Mouse (Mus musculus) hindbrain, embryonic 16.5 days (tissue): Measurements from ENCODE around the gene Padi4. TPM values are rescaled to one million over a fixed set of nuclear protein-coding genes. Genes with fewer than 3 reads are reported as not detected.
A peak's percentile ranks its signal among the peaks of the same experiment; 100 is the strongest.

ENCODE experiments used
- ATAC-seq: fragments of 200-750 bp; cut with Nextera tagmentation; 2 replicates; pipeline ENCODE4 v1.8.0; 2017; ENCODE audit warnings: moderate TSS enrichment, moderate library complexity
- H3K27ac ChIP-seq: fragments of 300-500 bp; sonication (generic); 2 replicates; pipeline ENCODE4 v1.5.1; 2014; ENCODE audit warnings: low read depth, mild to moderate bottlenecking, control low read depth, low read length, moderate library complexity
- H3K27me3 ChIP-seq: fragments of 300-500 bp; sonication (generic); replicated peaks from 2 replicates; pipeline ENCODE4 v1.6.1; 2014; ENCODE audit warnings: low read length; ENCODE audit not compliant: control insufficient read depth, insufficient read depth
- H3K36me3 ChIP-seq: fragments of 300-500 bp; sonication (generic); 2 replicates; pipeline ENCODE4 v1.6.1; 2014; ENCODE audit warnings: mild to moderate bottlenecking, low read length, moderate library complexity, mixed read lengths; ENCODE audit not compliant: control insufficient read depth, insufficient read depth
- H3K4me1 ChIP-seq: fragments of 300-500 bp; sonication (generic); 2 replicates; pipeline ENCODE4 v1.6.1; 2014; ENCODE audit warnings: low read depth, low read length; ENCODE audit not compliant: control insufficient read depth, insufficient read depth
- H3K4me2 ChIP-seq: fragments of 300-500 bp; sonication (generic); 2 replicates; pipeline ENCODE4 v1.6.1; 2014; ENCODE audit warnings: mild to moderate bottlenecking, low read length, control low read depth, moderate library complexity
- H3K4me3 ChIP-seq: fragments of 300-500 bp; sonication (generic); 2 replicates; pipeline ENCODE4 v1.5.1; 2014; ENCODE audit warnings: mild to moderate bottlenecking, low read length, control low read depth, moderate library complexity
- H3K9ac ChIP-seq: fragments of 300-500 bp; sonication (generic); 2 replicates; pipeline ENCODE4 v1.6.1; 2014; ENCODE audit warnings: low read depth, mild to moderate bottlenecking, control low read depth, low read length, moderate library complexity
- H3K9me3 ChIP-seq: fragments of 300-500 bp; sonication (generic); 2 replicates; pipeline ENCODE4 v1.6.1; 2014; ENCODE audit warnings: mild to moderate bottlenecking, low read length, moderate library complexity; ENCODE audit not compliant: control insufficient read depth
- WGBS: fragments of 180-500 bp; shearing (Covaris S2); extraction: QIAGEN DNeasy Blood & Tissue Kit; methylation state at CpG from one replicate; pipeline ENCODE4 v1.1.7; 2014; 5-methylcytosine and 5-hydroxymethylcytosine counted together
- polyA plus RNA-seq: library from polyadenylated mRNA; unstranded; fragments of >200 nt; fragmentation: Nextera tagmentation; extraction: Ambion mirVana; gene quantifications from 2 replicates; pipeline ENCODE4 v1.2.1, GENCODE M21; 2015

The Padi4 gene
- polyA plus RNA-seq, 1 experiment from 2014 or later = 0.14 TPM

DNA sequence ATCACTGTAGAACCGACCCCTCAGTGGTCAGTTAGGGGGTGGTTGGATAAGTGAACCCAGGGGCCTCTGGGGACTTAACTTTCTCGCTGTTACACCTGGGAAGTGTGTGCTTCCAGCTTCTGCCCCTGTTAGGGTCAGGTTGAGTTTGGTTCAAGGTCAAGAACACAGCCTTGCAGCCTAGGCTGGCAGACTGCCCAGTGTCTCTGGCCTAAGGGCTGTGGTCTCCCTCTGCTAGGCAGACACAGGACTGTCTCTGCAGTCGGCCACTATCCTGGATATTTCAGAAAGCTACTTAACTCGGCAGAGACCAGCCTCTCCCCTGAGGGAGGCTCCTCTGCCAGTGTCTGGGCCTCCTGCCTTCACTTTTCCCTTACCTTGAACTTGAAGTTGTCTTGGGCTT is 69.9 kb downstream of the Padi4 start:
- Histone ChIP-seq H3K27ac (no peak overlapping the region; the same call in 1 of the 2 replicates), H3K9me3 (no peaks in the 10 kb centered on the region), H3K4me3 (peak overlapping the region; percentile 8; the same call in 1 of the 2 replicates), H3K9ac (peak overlapping the region; percentile 93), H3K4me1 (peaks cover 31% of the 10 kb centered on the region), H3K4me2 (peak overlapping the region; percentile 75; the same call in 1 of the 2 replicates), H3K27me3 (peaks cover 2% of the 10 kb centered on the region; the same call in 1 of the 2 replicates), H3K36me3 (peaks cover 8% of the 10 kb centered on the region)
- WGBS = 25% methylated on average over 4 of the region's 4 CpGs
- no peak for ATAC-seq

GRCm38 (mm10) chr4:140703636-140704035 is 70.4 kb downstream of the Padi4 start:
- H3K36me3 ChIP-seq = peaks cover 3% of the 10 kb centered on the region
- peaks cover 7% of the 10 kb centered on the region for H3K27me3 ChIP-seq
- no peak for ATAC-seq
- H3K27ac ChIP-seq = peak overlapping the region; percentile 89; the same call in 1 of the 2 replicates
- peak overlapping the region; percentile 75 for H3K4me2 ChIP-seq
- H3K4me1 ChIP-seq = peaks cover 32% of the 10 kb centered on the region
- H3K9me3 ChIP-seq = no peaks in the 10 kb centered on the region
- WGBS = 6% methylated on average over 8 of the region's 8 CpGs
- H3K9ac ChIP-seq = peak overlapping the region; percentile 93
- H3K4me3 ChIP-seq = peak overlapping the region; percentile 94

GRCm38 (mm10) chr4:140702611-140703327 is 71.3 kb downstream of the Padi4 start:
- H3K9ac ChIP-seq = peak overlapping the region; percentile 93
- peak overlapping the region; percentile 75 for H3K4me2 ChIP-seq
- WGBS = under 1% methylated on average over 24 of the region's 68 CpGs
- H3K9me3 ChIP-seq = no peaks in the 10 kb centered on the region
- peak; percentile 72 for ATAC-seq
- peak overlapping the region; percentile 94 for H3K4me3 ChIP-seq
- H3K36me3 ChIP-seq = no peaks in the 10 kb centered on the region
- H3K27me3 ChIP-seq = peaks cover 11% of the 10 kb centered on the region
- peaks cover 32% of the 10 kb centered on the region for H3K4me1 ChIP-seq
- peak overlapping the region; percentile 89 for H3K27ac ChIP-seq

- peaks cover 32% of the 10 kb centered on the region for H3K4me1 ChIP-seq
Observed at GRCm38 (mm10) chr4:140701716-140702561, 72.1 kb downstream of the Padi4 start.

GRCm38 (mm10) chr4:140701049-140701715 is 72.9 kb downstream of the Padi4 start:
- peak overlapping the region; percentile 89 for H3K27ac ChIP-seq
- peak overlapping the region; percentile 94 for H3K4me3 ChIP-seq
- peak; percentile 78 for ATAC-seq
- H3K27me3 ChIP-seq = peaks cover 11% of the 10 kb centered on the region
- no peaks in the 10 kb centered on the region for H3K9me3 ChIP-seq
- no peaks in the 10 kb centered on the region for H3K36me3 ChIP-seq
- H3K9ac ChIP-seq = peak overlapping the region; percentile 93
- peaks cover 32% of the 10 kb centered on the region for H3K4me1 ChIP-seq
- under 1% methylated on average over 61 of the region's 61 CpGs for WGBS
- peak overlapping the region; percentile 75 for H3K4me2 ChIP-seq

More at GRCm38 (mm10) chr4:140701716-140702561, 72.1 kb downstream of the Padi4 start:
- WGBS = under 1% methylated on average over 54 of the region's 107 CpGs
- Histone ChIP-seq H3K9me3 (no peaks in the 10 kb centered on the region), H3K27me3 (peaks cover 11% of the 10 kb centered on the region), H3K4me2 (peak overlapping the region; percentile 75), H3K4me3 (peak overlapping the region; percentile 94), H3K27ac (peak overlapping the region; percentile 89), H3K36me3 (no peaks in the 10 kb centered on the region), H3K9ac (peak overlapping the region; percentile 93)
- 0 out of 2 replicates have a peak, but pooled peaks have one; percentile 2 for ATAC-seq

DNA sequence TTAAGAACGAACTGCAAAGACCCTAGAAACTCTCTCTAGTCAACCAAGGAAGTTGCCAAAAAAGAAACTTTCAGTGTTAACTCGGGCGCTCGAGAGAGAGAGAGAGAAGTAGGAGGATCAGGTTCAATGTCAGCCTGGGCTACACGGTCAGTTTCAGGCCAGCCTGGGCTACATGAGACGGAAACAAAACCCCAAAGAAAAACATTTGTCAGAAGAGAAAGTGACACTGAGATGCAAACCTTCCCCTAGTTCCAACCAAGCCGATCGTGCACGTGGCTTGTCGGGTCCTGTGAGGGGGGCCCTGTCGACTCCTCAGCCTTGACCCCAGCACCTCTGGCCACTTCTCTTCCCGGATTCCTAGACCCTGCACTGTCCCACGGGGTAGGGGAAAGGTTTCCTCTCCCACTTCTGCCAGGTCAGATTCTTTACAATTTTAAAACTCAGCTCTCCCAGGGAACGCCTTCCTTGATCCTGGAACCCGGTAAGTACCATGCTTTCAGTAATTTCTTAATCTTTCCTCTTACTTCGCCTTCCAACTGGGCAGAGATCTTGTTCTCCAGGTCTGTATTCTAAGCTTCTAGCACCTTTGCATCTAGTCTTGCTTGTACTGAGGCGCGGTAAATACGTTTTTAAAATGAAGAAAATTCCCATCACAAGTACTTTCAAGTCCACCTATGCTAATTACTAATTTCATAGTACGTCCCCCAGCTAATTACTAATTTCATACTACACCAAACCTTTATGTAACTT is 73.6 kb downstream of the Padi4 start, which contains the start of gene Rcc2:
Gene Rcc2 (plus strand): TSS at position 273 of the 750 bp plus-strand sequence.
- 8% methylated on average over 20 of the region's 20 CpGs for WGBS
- H3K9me3 ChIP-seq = no peaks in the 10 kb centered on the region
- ATAC-seq = no peak
- no peaks in the 10 kb centered on the region for H3K36me3 ChIP-seq
- H3K27me3 ChIP-seq = peaks cover 11% of the 10 kb centered on the region
- peak within 1 kb of the TSS; percentile 75 for H3K4me2 ChIP-seq
- H3K9ac ChIP-seq = peak within 1 kb of the TSS; percentile 93
- H3K27ac ChIP-seq = peak within 1 kb of the TSS; percentile 89
- peaks cover 32% of the 10 kb centered on the region for H3K4me1 ChIP-seq
- peak within 1 kb of the TSS; percentile 94 for H3K4me3 ChIP-seq

DNA sequence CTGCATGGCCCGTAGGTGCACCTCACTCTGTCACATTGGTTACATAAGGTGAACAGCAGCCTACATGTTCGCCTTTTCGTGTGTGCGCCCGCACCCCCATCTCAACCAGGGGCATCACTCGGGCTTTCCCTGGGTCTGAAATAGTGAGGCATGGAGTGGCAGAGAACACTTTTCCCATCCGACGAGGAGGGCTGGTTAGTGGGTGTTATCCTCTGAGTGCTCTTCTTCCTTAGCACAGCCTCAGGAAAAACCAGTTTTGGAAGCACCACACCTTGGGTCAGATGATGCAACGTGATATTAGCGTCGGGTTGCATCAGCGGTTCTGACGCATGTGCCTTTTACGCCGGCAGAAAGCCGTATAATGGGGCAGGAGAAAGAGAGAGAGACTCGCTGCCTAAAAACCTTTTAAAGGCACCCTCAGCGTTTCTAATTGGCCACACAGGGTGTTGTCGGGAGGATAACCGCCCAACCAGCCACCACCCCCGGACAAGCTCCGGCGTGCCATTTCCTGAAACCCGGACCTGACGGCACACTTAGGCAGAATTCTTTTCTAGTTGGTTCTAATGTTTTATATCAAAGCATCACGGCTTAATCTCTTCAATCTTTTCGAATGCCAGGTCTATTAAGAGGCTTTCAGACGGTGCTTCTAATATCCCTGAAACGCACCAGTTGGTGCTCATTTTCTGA is 74.5 kb downstream of the Padi4 start:
- no peak for ATAC-seq
- H3K4me1 ChIP-seq = peaks cover 32% of the 10 kb centered on the region
- 6% methylated on average over 29 of the region's 29 CpGs for WGBS

More for the DNA sequence above, 74.5 kb downstream of the Padi4 start:
- H3K9ac ChIP-seq = peak overlapping the region; percentile 65
- no peaks in the 10 kb centered on the region for H3K9me3 ChIP-seq
- peak overlapping the region; percentile 37 for H3K4me3 ChIP-seq
- peaks cover 11% of the 10 kb centered on the region for H3K27me3 ChIP-seq
- H3K27ac ChIP-seq = no peak overlapping the region; the same call in 1 of the 2 replicates
- H3K4me2 ChIP-seq = peak overlapping the region; percentile 56
- no peaks in the 10 kb centered on the region for H3K36me3 ChIP-seq
